Mouse (Mus musculus) midbrain, embryonic 12.5 days (tissue): Measurements from ENCODE around the gene Eed. TPM values are rescaled to one million over a fixed set of nuclear protein-coding genes. Genes with fewer than 3 reads are reported as not detected.
"Not testable (repeated sequence)": the region's sequence is repeated elsewhere in the genome, so short reads cannot be mapped to it uniquely, and the experiment has no call there.

Experiments
- ATAC-seq: fragments of 200-750 bp; cut with Nextera tagmentation; 2 replicates; pipeline ENCODE4 v1.8.0; 2017; ENCODE audit warnings: low read depth, moderate TSS enrichment, moderate library complexity; ENCODE audit not compliant: low FRiP score
- H3K27ac ChIP-seq: fragments of 300-500 bp; sonication (generic); replicated peaks from 2 replicates; pipeline ENCODE4 v1.5.1; 2016; ENCODE audit warnings: mild to moderate bottlenecking
- H3K27me3 ChIP-seq: fragments of 300-500 bp; sonication (generic); 2 replicates; pipeline ENCODE4 v1.6.1; 2016; ENCODE audit warnings: mild to moderate bottlenecking
- H3K36me3 ChIP-seq: fragments of 300-500 bp; sonication (generic); 2 replicates; pipeline ENCODE4 v1.6.1; 2016
- H3K4me1 ChIP-seq: fragments of 300-500 bp; sonication (generic); 2 replicates; pipeline ENCODE4 v1.6.1; 2016
- H3K4me2 ChIP-seq: fragments of 300-500 bp; sonication (generic); replicated peaks from 2 replicates; pipeline ENCODE4 v1.6.1; 2016; ENCODE audit warnings: mild to moderate bottlenecking, moderate library complexity
- H3K4me3 ChIP-seq: fragments of 300-500 bp; sonication (generic); 2 replicates; pipeline ENCODE4 v1.5.1; 2016; ENCODE audit warnings: mild to moderate bottlenecking
- H3K9ac ChIP-seq: fragments of 300-500 bp; sonication (generic); replicated peaks from 2 replicates; pipeline ENCODE4 v1.6.1; 2016; ENCODE audit warnings: mild to moderate bottlenecking, moderate library complexity
- H3K9me3 ChIP-seq: fragments of 300-500 bp; sonication (generic); 2 replicates; pipeline ENCODE4 v1.6.1; 2016; ENCODE audit warnings: mild to moderate bottlenecking
- WGBS: fragments of 180-500 bp; shearing (Covaris S2); methylation state at CpG from one replicate; pipeline ENCODE4 v1.1.7; 2016; 5-methylcytosine and 5-hydroxymethylcytosine counted together
- polyA plus RNA-seq: library from polyadenylated mRNA; unstranded; fragments of >200 nt; fragmentation: Nextera tagmentation; extraction: Ambion mirVana; gene quantifications from 2 replicates; pipeline ENCODE4 v1.2.1, GENCODE M21; 2016

Eed gene
- polyA plus RNA-seq, 1 experiment from 2014 or later: 73.7 TPM

- H3K4me2 ChIP-seq: no peak overlapping the region
- no peak overlapping the region for H3K27ac ChIP-seq
- 43% methylated on average over 8 of the region's 8 CpGs for WGBS
- no peaks in the 10 kb centered on the region for H3K36me3 ChIP-seq
- no peaks in the 10 kb centered on the region for H3K4me1 ChIP-seq
- no peak overlapping the region for H3K9ac ChIP-seq
- no peaks in the 10 kb centered on the region for H3K9me3 ChIP-seq
- no peak for ATAC-seq
- H3K4me3 ChIP-seq: no peak overlapping the region
- H3K27me3 ChIP-seq: no peaks in the 10 kb centered on the region
Measured at GRCm38 (mm10) chr7:90006667-90007653, 26.2 kb upstream of the Eed start.

DNA sequence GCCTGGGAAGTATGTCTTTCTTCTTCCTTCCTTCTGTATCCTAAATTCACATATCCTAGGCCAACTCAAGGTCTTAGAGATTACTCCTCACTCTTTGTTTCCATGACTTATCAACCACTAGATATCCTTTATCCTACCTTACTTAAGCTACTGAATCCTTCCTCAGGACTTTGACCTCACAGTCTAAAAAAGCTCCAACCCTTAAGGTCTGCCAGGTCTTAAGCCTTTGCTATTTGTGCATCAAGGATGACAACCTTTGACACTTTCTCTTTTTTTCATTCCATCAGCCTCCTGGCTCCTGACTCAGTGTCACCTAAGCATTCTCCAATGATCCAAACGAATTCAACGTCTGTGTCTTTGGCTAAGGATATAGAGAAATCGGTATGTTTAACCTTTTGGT lies 24.0 kb upstream of the Eed start:
- Histone ChIP-seq H3K4me2 (no peak overlapping the region), H3K4me3 (no peak overlapping the region), H3K9me3 (no peaks in the 10 kb centered on the region), H3K9ac (no peak overlapping the region), H3K4me1 (no peaks in the 10 kb centered on the region), H3K27me3 (no peaks in the 10 kb centered on the region), H3K36me3 (no peaks in the 10 kb centered on the region), H3K27ac (no peak overlapping the region)
- 93% methylated on average over 3 of the region's 3 CpGs for WGBS
- ATAC-seq: no peak

DNA sequence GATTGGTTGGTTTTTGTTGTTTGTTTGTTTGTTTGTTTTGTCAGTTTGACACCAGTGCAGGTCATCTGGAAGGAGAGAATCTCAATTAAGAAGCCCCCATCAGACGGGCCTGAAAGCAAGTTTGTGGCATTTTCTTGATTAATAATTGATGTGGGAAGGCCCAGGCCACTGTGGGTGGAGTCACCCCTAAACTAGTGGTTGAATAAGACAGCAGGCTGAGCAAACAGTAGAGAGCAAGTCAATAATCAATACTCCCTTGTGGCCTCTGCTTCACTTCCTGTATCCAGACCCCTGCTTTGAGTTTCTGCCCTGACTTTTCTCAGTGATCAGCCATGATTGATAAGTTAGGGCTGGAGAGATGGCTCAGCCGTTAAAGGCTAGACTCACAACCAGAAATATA lies 21.6 kb upstream of the Eed start:
- Histone ChIP-seq H3K27me3 (no peaks in the 10 kb centered on the region), H3K9me3 (no peaks in the 10 kb centered on the region), H3K36me3 (no peaks in the 10 kb centered on the region), H3K27ac (no peak overlapping the region), H3K9ac (no peak overlapping the region), H3K4me2 (no peak overlapping the region), H3K4me3 (no peak overlapping the region), H3K4me1 (no peaks in the 10 kb centered on the region)
- ATAC-seq: no peak
- WGBS: 85% methylated on average over 2 of the region's 2 CpGs

GRCm38 (mm10) chr7:89999491-89999890 lies 18.7 kb upstream of the Eed start:
- Histone ChIP-seq H3K4me2 (no peak overlapping the region), H3K9me3 (no peaks in the 10 kb centered on the region), H3K4me3 (no peak overlapping the region), H3K27me3 (no peaks in the 10 kb centered on the region), H3K27ac (no peak overlapping the region), H3K4me1 (no peaks in the 10 kb centered on the region), H3K9ac (no peak overlapping the region), H3K36me3 (no peaks in the 10 kb centered on the region)
- ATAC-seq: no peak
- 96% methylated on average over 5 of the region's 5 CpGs for WGBS

- Histone ChIP-seq H3K9ac (no peak overlapping the region), H3K36me3 (no peaks in the 10 kb centered on the region), H3K27ac (peak overlapping the region; percentile 46; the same call in 1 of the 2 replicates), H3K4me2 (peak overlapping the region; percentile 37), H3K4me3 (no peak overlapping the region), H3K27me3 (no peaks in the 10 kb centered on the region), H3K4me1 (no peaks in the 10 kb centered on the region), H3K9me3 (no peaks in the 10 kb centered on the region)
- WGBS: 69% methylated on average over 2 of the region's 2 CpGs
- peak; percentile 71 for ATAC-seq
Measured at GRCm38 (mm10) chr7:89998624-89999006, 17.8 kb upstream of the Eed start.

DNA sequence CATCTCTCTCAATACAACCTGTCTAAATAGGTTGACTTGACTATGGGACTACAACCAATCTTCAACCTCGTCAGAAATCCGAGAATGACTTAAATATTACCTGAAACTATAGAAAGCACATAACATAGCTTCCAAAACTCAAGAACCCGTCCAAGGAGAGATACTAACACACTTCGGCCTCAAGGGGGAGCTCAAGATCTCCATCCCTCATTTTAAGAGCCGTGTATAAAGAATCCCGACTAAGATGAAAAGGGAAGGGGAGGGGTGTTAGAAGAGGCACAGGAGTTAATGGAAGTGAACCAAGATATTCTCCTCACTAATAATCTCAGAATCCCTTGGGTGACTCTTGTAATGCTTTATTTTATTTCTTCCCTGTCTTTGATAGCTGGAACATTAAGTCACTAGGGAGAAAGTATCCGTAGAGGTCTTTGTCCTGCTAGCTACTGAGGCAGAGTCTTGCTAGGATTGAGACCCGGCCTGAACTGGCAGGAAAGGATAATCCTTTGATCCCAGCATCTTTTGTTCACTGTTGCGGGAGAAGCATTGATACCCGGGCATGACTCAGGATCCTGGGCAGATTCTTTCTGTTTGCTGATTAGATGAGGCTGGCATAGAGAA lies 17.3 kb upstream of the Eed start:
- peak overlapping the region; percentile 46; the same call in 1 of the 2 replicates for H3K27ac ChIP-seq
- no peak overlapping the region for H3K9ac ChIP-seq
- 3% methylated on average over 10 of the region's 10 CpGs for WGBS
- no peaks in the 10 kb centered on the region for H3K9me3 ChIP-seq
- peak overlapping the region; percentile 37 for H3K4me2 ChIP-seq
- no peaks in the 10 kb centered on the region for H3K36me3 ChIP-seq
- H3K4me1 ChIP-seq: no peaks in the 10 kb centered on the region
- peak; percentile 77 for ATAC-seq
- 0 out of 2 replicates have a peak overlapping the region, but pooled peaks have one; percentile 1 for H3K4me3 ChIP-seq
- H3K27me3 ChIP-seq: no peaks in the 10 kb centered on the region

- not testable (repeated sequence) for ATAC-seq
Measured at GRCm38 (mm10) chr7:89997526-89997925, 16.7 kb upstream of the Eed start.

DNA sequence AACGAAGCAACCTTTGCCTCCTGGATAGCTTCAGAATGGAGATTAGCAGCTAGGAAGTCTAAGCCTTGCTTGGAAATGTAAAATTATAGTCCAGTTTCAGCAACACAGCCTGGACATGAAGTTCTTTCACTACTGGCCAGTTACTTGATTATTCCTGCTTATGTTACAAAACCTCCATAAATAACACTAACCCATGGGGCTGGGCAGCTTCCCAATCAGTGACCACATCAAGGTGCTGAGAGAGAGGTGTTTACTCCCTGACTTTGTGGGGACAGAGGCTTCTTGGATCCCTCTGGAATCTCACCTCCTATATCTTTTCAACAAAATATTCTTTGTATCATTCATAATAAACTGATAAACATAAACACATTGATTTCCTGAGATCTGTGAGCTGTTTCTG lies 12.3 kb upstream of the Eed start:
- no peak for ATAC-seq
- Histone ChIP-seq H3K36me3 (no peaks in the 10 kb centered on the region), H3K9me3 (no peaks in the 10 kb centered on the region), H3K4me1 (no peaks in the 10 kb centered on the region), H3K4me3 (no peak overlapping the region), H3K27ac (no peak overlapping the region), H3K9ac (no peak overlapping the region), H3K27me3 (no peaks in the 10 kb centered on the region), H3K4me2 (no peak overlapping the region)
- WGBS: 87% methylated on average over 1 of the region's 1 CpGs

More at GRCm38 (mm10) chr7:89997526-89997925, 16.7 kb upstream of the Eed start:
- not testable (repeated sequence) for H3K36me3 ChIP-seq, H3K27me3 ChIP-seq, H3K4me1 ChIP-seq, H3K27ac ChIP-seq, H3K4me3 ChIP-seq, H3K9ac ChIP-seq, H3K9me3 ChIP-seq, H3K4me2 ChIP-seq
- WGBS: 31% methylated on average over 5 of the region's 5 CpGs

DNA sequence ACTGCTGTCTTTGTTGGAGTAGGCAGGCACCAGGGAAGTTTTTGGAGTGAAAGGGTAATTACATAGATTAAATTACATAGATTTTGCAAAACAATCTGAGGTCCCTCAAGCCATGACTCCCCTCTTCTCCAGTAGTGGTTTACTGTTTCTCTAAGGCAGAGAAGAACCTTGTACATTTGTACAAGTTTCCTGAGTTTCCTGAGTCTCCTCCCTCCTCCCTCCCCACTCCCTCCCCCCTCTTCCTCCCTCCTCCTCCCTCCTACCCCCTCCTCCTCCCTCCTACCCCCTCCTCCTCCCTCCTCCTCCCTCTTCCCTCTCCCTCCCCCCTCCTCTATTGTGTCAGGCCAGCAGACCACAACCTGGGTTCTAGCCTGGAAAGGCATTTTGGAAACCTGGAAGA lies 3.6 kb upstream of the Eed start:
- Histone ChIP-seq H3K9me3 (no peaks in the 10 kb centered on the region), H3K27ac (no peak overlapping the region), H3K4me3 (no peak overlapping the region), H3K27me3 (no peaks in the 10 kb centered on the region), H3K4me2 (no peak overlapping the region), H3K9ac (no peak overlapping the region), H3K36me3 (no peaks in the 10 kb centered on the region), H3K4me1 (peaks cover 4% of the 10 kb centered on the region; the same call in 1 of the 2 replicates)
- ATAC-seq: no peak

GRCm38 (mm10) chr7:89983441-89983840 lies 2.7 kb upstream of the Eed start:
- Histone ChIP-seq H3K27me3 (no peaks in the 10 kb centered on the region), H3K27ac (no peak overlapping the region), H3K4me3 (no peak overlapping the region), H3K9me3 (no peaks in the 10 kb centered on the region), H3K4me1 (peaks cover 12% of the 10 kb centered on the region), H3K4me2 (no peak overlapping the region), H3K9ac (no peak overlapping the region), H3K36me3 (no peaks in the 10 kb centered on the region)
- 94% methylated on average over 2 of the region's 2 CpGs for WGBS
- no peak for ATAC-seq

GRCm38 (mm10) chr7:89981557-89981956 lies 774 bp upstream of the Eed start:
- peak overlapping the region; percentile 82 for H3K4me3 ChIP-seq
- no peak for ATAC-seq
- peak overlapping the region; percentile 99; the same call in 1 of the 2 replicates for H3K27ac ChIP-seq

GRCm38 (mm10) chr7:89980133-89980484 lies 674 bp downstream of the Eed start:
- 2% methylated on average over 31 of the region's 31 CpGs for WGBS
- Histone ChIP-seq H3K36me3 (peaks cover 11% of the 10 kb centered on the region), H3K9me3 (no peaks in the 10 kb centered on the region), H3K4me2 (peak overlapping the region; percentile 78), H3K9ac (peak overlapping the region; percentile 86), H3K4me1 (peaks cover 12% of the 10 kb centered on the region), H3K27ac (peak overlapping the region; percentile 99), H3K27me3 (no peaks in the 10 kb centered on the region), H3K4me3 (peak overlapping the region; percentile 82)
- no peak for ATAC-seq

More at GRCm38 (mm10) chr7:89981557-89981956, 774 bp upstream of the Eed start:
- Histone ChIP-seq H3K4me2 (peak overlapping the region; percentile 78), H3K36me3 (no peaks in the 10 kb centered on the region), H3K27me3 (no peaks in the 10 kb centered on the region), H3K9me3 (no peaks in the 10 kb centered on the region), H3K4me1 (peaks cover 12% of the 10 kb centered on the region), H3K9ac (peak overlapping the region; percentile 86)
- 20% methylated on average over 10 of the region's 10 CpGs for WGBS
